Mouse (Mus musculus) kidney, postnatal 0 days (tissue): Measurements from ENCODE around the gene Gm49340. TPM values are rescaled to one million over a fixed set of nuclear protein-coding genes. Genes with fewer than 3 reads are reported as not detected.

Experiments used
- ATAC-seq: fragments of 200-750 bp; cut with Nextera tagmentation; replicated peaks from 2 replicates; pipeline ENCODE4 v1.8.0; 2017; ENCODE audit warnings: low read depth, moderate number of reproducible peaks, moderate TSS enrichment, moderate library complexity; ENCODE audit not compliant: low FRiP score
- DNase-seq: peaks from one replicate; pipeline ENCODE4 v3.0.0-alpha.2; 2016; ENCODE audit warnings: low spot score
- H3K27ac ChIP-seq: fragments of 300-500 bp; sonication (generic); 2 replicates; pipeline ENCODE4 v1.5.1; 2014; ENCODE audit warnings: mild to moderate bottlenecking
- H3K27me3 ChIP-seq: fragments of 300-500 bp; sonication (generic); 2 replicates; pipeline ENCODE4 v1.6.1; 2014; ENCODE audit warnings: low read length, mixed read lengths; ENCODE audit not compliant: insufficient read depth
- H3K36me3 ChIP-seq: fragments of 300-500 bp; sonication (generic); 2 replicates; pipeline ENCODE4 v1.6.1; 2014; ENCODE audit warnings: low read length, mixed read lengths; ENCODE audit not compliant: insufficient read depth
- H3K4me1 ChIP-seq: fragments of 300-500 bp; sonication (generic); replicated peaks from 2 replicates; pipeline ENCODE4 v1.6.1; 2014; ENCODE audit warnings: antibody characterized with exemption, low read length, mixed read lengths; ENCODE audit not compliant: insufficient read depth
- H3K4me2 ChIP-seq: fragments of 300-500 bp; sonication (generic); 2 replicates; pipeline ENCODE4 v1.6.1; 2014; ENCODE audit warnings: mild to moderate bottlenecking, low read length, moderate library complexity, mixed read lengths
- H3K4me3 ChIP-seq: fragments of 300-500 bp; sonication (generic); replicated peaks from 2 replicates; pipeline ENCODE4 v1.5.1; 2014; ENCODE audit warnings: low read depth, low read length
- H3K9ac ChIP-seq: fragments of 300-500 bp; sonication (generic); 2 replicates; pipeline ENCODE4 v1.6.1; 2014; ENCODE audit warnings: low read depth, low read length
- H3K9me3 ChIP-seq: fragments of 300-500 bp; sonication (generic); replicated peaks from 2 replicates; pipeline ENCODE4 v1.6.1; 2016; ENCODE audit warnings: low read length, inconsistent platforms, mixed read lengths
- CTCF ChIP-seq: IDR thresholded peaks from 2 replicates; pipeline ENCODE4 v1.5.1; 2016; ENCODE audit warnings: antibody characterized with exemption, low read depth, mild to moderate bottlenecking, moderate library complexity
- WGBS: fragments of 180-500 bp; shearing (Covaris S2); extraction: QIAGEN DNeasy Blood & Tissue Kit; methylation state at CpG from one replicate; pipeline ENCODE4 v1.1.7; 2014; 5-methylcytosine and 5-hydroxymethylcytosine counted together
- polyA plus RNA-seq: library from polyadenylated mRNA; unstranded; fragments of >200 nt; fragmentation: Nextera tagmentation; extraction: Ambion mirVana; gene quantifications from 2 replicates; pipeline ENCODE4 v1.2.1, GENCODE M21; 2015

Gm49340 gene
- polyA plus RNA-seq: not detected in 2 replicates

DNA sequence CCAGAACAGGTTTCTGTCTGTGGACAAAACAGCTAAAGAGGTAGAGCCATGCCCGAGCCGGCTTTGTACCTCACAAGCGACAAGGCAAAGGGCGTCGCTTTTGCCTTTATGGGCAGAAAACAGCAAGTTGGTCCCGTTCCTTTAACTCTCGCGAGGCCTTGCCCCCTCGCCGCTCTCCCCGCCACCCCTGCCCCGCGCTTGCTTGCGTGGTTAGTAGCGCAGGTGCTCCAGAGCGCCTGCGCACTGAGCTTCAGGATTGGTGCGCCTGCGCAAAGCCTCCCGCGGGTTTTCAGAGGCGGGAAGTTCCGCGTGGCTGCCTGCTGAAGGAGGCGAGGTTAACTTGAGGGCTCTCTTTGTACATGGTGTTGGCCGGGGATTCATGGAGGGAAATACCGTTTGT, at the start of gene Gm49340, which contains the start of the genes Aspa and Spata22:
Gene Gm49340 (plus strand): TSS at position 300 of the 400 bp plus-strand sequence.
Gene Aspa (minus strand): TSS at position 155 of the 400 bp plus-strand sequence.
Gene Spata22 (plus strand): TSS at position 300 of the 400 bp plus-strand sequence.
- H3K27me3 ChIP-seq: no peaks in the 10 kb centered on the region
- ATAC-seq (no peak), DNase-seq (no peak)
- no peak for TF ChIP-seq CTCF
- H3K36me3 ChIP-seq: no peaks in the 10 kb centered on the region
- no peaks in the 10 kb centered on the region for H3K4me1 ChIP-seq
- no peak within 1 kb of the TSS for H3K27ac ChIP-seq
- H3K9ac ChIP-seq: no peak within 1 kb of the TSS
- no peak within 1 kb of the TSS for H3K4me2 ChIP-seq
- 83% methylated on average over 27 of the region's 27 CpGs for WGBS
- H3K4me3 ChIP-seq: no peak within 1 kb of the TSS
- H3K9me3 ChIP-seq: no peaks in the 10 kb centered on the region

DNA sequence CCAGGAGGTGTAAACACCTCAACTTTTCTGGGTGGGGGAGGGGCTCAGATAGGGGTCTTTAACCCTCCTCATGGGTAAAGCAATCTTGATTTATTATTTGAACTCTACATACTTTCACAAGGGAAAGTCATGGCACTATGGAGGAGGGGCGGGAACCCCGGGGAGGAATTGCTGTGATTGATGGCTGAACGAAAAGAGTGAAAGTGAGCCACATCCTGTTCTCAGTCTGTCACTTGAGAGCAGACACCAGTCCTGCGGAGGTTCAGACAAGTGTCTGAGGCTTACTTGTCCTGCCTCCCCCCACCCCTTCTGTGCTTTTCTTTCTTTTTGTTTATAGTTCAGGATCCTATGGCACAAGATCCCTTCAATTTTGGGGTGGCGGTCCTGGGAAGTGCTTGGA, 48.8 kb upstream of the Gm49340 start:
- no peak overlapping the region for H3K9ac ChIP-seq
- WGBS: 19% methylated on average over 5 of the region's 5 CpGs
- H3K4me3 ChIP-seq: no peak overlapping the region
- H3K27me3 ChIP-seq: no peaks in the 10 kb centered on the region
- ATAC-seq: no peak
- H3K27ac ChIP-seq: no peak overlapping the region
- H3K4me2 ChIP-seq: no peak overlapping the region
- no peaks in the 10 kb centered on the region for H3K9me3 ChIP-seq
- DNase-seq: peak; percentile 48
- no peaks in the 10 kb centered on the region for H3K36me3 ChIP-seq
- TF ChIP-seq CTCF: no peak
- H3K4me1 ChIP-seq: no peaks in the 10 kb centered on the region

DNA sequence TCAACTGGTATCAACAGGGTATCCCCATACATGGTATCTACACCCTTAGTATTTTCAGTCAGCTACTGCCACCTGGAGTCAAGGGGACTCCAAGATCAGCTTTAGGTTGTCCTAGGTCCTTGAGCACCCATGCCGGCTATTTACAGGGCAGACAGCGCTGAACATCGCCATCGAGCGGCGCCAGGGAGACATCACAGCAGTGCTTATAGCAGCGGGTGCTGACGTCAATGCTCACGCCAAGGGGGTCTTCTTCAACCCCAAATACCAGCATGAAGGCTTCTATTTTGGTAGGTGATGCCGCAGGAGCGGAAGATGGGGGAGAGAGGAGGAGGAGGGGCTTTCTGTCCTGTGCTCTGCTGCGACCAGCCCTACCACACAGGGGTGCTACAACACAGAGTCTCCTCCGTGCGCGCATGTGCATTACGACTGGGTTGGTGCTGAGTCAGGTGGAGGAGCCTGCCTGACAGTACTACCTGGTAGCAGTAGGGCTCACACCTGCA, 48.0 kb upstream of the Gm49340 start:
- no peaks in the 10 kb centered on the region for H3K4me1 ChIP-seq
- H3K27ac ChIP-seq: no peak overlapping the region
- peak overlapping the region; percentile 23; the same call in 1 of the 2 replicates for H3K4me3 ChIP-seq
- peak; percentile 85 for DNase-seq
- TF ChIP-seq CTCF: peak; percentile 66
- no peaks in the 10 kb centered on the region for H3K27me3 ChIP-seq
- no peaks in the 10 kb centered on the region for H3K36me3 ChIP-seq
- H3K9ac ChIP-seq: 0 out of 2 replicates have a peak overlapping the region, but pooled peaks have one; percentile 5
- peak; percentile 85 for ATAC-seq
- no peaks in the 10 kb centered on the region for H3K9me3 ChIP-seq
- H3K4me2 ChIP-seq: peak overlapping the region; percentile 55
- WGBS: 4% methylated on average over 16 of the region's 16 CpGs

DNA sequence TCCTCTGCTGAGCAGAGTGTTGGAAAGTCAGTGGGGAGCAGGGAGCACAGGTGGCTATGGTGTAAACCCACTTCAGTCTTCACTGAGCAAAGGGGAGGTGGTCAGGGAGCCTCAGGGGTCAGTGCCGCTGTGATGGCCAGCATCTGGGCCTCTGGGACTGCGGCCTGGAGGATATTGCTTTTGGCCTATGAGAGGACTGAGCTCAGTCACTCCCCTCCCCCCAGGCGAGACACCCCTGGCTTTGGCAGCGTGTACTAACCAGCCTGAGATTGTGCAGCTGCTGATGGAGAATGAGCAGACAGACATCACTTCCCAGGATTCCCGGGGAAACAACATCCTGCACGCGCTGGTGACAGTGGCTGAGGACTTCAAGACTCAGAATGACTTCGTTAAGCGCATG, 46.2 kb upstream of the Gm49340 start:
- H3K4me2 ChIP-seq: no peak overlapping the region
- no peak overlapping the region for H3K4me3 ChIP-seq
- DNase-seq: peak; percentile 80
- H3K36me3 ChIP-seq: no peaks in the 10 kb centered on the region
- no peak overlapping the region for H3K27ac ChIP-seq
- no peak overlapping the region for H3K9ac ChIP-seq
- no peaks in the 10 kb centered on the region for H3K9me3 ChIP-seq
- TF ChIP-seq CTCF: no peak
- no peaks in the 10 kb centered on the region for H3K4me1 ChIP-seq
- 23% methylated on average over 9 of the region's 9 CpGs for WGBS
- peak; percentile 25; the same call in 1 of the 2 replicates for ATAC-seq
- H3K27me3 ChIP-seq: no peaks in the 10 kb centered on the region

DNA sequence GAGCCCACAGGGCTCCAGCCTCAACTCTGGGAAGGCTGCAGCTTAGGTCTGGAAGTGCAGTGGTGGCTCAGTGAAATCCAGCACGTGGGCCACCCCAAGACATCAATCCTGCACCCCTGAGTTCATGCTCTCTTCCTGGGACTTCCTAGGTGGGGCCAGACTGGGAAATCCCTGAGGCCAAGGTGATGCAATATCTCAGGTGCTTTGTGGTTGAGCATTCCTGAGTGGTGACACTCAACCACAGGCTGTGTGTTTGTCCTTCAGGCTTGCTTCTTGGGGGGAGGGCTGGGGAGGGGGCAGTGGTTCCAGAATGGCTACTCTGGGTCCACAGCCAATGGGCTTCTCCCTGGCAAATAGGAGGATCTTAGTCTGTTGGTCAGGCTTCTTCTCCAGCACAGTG, 45.6 kb upstream of the Gm49340 start:
- Histone ChIP-seq H3K4me3 (no peak overlapping the region), H3K27ac (peak overlapping the region; percentile 5; the same call in 1 of the 2 replicates), H3K27me3 (no peaks in the 10 kb centered on the region), H3K9ac (no peak overlapping the region), H3K4me2 (no peak overlapping the region), H3K4me1 (no peaks in the 10 kb centered on the region), H3K36me3 (no peaks in the 10 kb centered on the region), H3K9me3 (no peaks in the 10 kb centered on the region)
- DNase-seq: no peak
- TF ChIP-seq CTCF: no peak
- 43% methylated on average over 1 of the region's 1 CpGs for WGBS
- no peak for ATAC-seq

DNA sequence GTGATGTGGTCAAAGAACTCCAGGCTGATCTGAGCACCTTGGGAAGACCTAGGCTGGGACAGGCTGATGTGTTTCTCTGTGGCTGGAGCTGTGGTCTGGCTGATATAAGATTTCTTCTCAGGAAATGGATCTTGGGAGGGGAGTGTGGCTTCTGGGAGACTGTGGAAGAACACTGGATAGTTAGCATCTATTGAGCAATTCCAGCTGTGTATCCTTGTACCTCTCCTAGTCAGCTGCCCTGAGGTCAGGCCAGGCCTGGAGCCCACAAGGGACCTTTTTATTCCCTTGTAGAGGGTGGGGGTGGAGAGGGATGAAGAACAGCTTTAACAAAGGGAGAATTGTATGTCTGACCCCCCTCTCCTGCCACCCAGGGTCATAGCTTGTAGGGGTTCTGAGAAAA, 45.2 kb upstream of the Gm49340 start:
- H3K4me1 ChIP-seq: no peaks in the 10 kb centered on the region
- no peak for TF ChIP-seq CTCF
- DNase-seq (peak; percentile 54), ATAC-seq (no peak)
- no peaks in the 10 kb centered on the region for H3K9me3 ChIP-seq
- H3K27me3 ChIP-seq: no peaks in the 10 kb centered on the region
- no peaks in the 10 kb centered on the region for H3K36me3 ChIP-seq
- no peak overlapping the region for H3K4me3 ChIP-seq
- H3K27ac ChIP-seq: peak overlapping the region; percentile 5; the same call in 1 of the 2 replicates
- no peak overlapping the region for H3K9ac ChIP-seq
- no peak overlapping the region for H3K4me2 ChIP-seq

DNA sequence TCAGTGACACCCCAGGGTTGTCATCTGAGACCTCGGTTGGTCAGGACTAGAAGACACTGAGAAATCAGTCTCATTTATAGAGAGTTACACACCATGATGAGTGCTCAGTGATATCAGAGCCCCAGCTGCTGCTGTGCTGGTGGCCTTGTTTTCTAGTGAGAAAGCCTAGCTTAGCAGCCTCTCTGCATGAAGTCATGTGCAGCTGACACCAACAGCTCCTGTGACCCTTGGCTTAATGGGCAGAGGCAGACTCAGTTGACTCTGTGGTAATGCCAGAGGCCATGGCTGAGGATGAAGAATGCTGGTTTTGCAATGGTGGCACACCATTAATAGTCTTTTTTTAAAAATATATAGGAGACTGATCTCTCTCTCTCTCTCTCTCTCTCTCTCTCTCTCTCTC, 39.9 kb upstream of the Gm49340 start:
- WGBS: 74% methylated on average over 1 of the region's 1 CpGs
- Histone ChIP-seq H3K27me3 (no peaks in the 10 kb centered on the region), H3K4me1 (no peaks in the 10 kb centered on the region), H3K9me3 (no peaks in the 10 kb centered on the region), H3K9ac (no peak overlapping the region), H3K27ac (no peak overlapping the region), H3K4me2 (no peak overlapping the region), H3K4me3 (no peak overlapping the region), H3K36me3 (no peaks in the 10 kb centered on the region)
- ATAC-seq (no peak), DNase-seq (no peak)
- TF ChIP-seq CTCF: no peak
